Mouse (Mus musculus) limb, embryonic 13.5 days (tissue): ENCODE results near the gene Klrb1a. TPM values are rescaled to one million over a fixed set of nuclear protein-coding genes. Genes with fewer than 3 reads are reported as not detected.

Source experiments
- ATAC-seq: fragments of 200-750 bp; cut with Nextera tagmentation; 2 replicates; pipeline ENCODE4 v1.8.0; 2017; ENCODE audit warnings: low read depth, moderate number of reproducible peaks, moderate TSS enrichment; ENCODE audit not compliant: low FRiP score
- H3K27ac ChIP-seq: fragments of 300-500 bp; sonication (generic); 2 replicates; pipeline ENCODE4 v1.5.1; 2015; ENCODE audit warnings: inconsistent platforms, mild to moderate bottlenecking, moderate library complexity
- H3K27me3 ChIP-seq: fragments of 300-500 bp; sonication (generic); 2 replicates; pipeline ENCODE4 v1.6.1; 2015; ENCODE audit warnings: mild to moderate bottlenecking, inconsistent platforms
- H3K36me3 ChIP-seq: fragments of 300-500 bp; sonication (generic); 2 replicates; pipeline ENCODE4 v1.6.1; 2015; ENCODE audit warnings: inconsistent platforms, mild to moderate bottlenecking, moderate library complexity
- H3K4me1 ChIP-seq: fragments of 300-500 bp; sonication (generic); 2 replicates; pipeline ENCODE4 v1.6.1; 2015; ENCODE audit warnings: inconsistent platforms
- H3K4me2 ChIP-seq: fragments of 300-500 bp; sonication (generic); replicated peaks from 2 replicates; pipeline ENCODE4 v1.6.1; 2015; ENCODE audit warnings: inconsistent platforms, mild to moderate bottlenecking, moderate library complexity
- H3K4me3 ChIP-seq: fragments of 300-500 bp; sonication (generic); 2 replicates; pipeline ENCODE4 v1.5.1; 2015; ENCODE audit warnings: moderate library complexity, mild to moderate bottlenecking, inconsistent platforms
- H3K9ac ChIP-seq: fragments of 300-500 bp; sonication (generic); 2 replicates; pipeline ENCODE4 v1.6.1; 2015; ENCODE audit warnings: mild to moderate bottlenecking, inconsistent platforms
- H3K9me3 ChIP-seq: fragments of 300-500 bp; sonication (generic); 2 replicates; pipeline ENCODE4 v1.6.1; 2016; ENCODE audit warnings: inconsistent platforms
- WGBS: fragments of 180-500 bp; shearing (Covaris S2); methylation state at CpG from one replicate; pipeline ENCODE4 v1.1.7; 2015; 5-methylcytosine and 5-hydroxymethylcytosine counted together
- polyA plus RNA-seq: library from polyadenylated mRNA; unstranded; fragments of >200 nt; fragmentation: Nextera tagmentation; extraction: Ambion mirVana; gene quantifications from 2 replicates; pipeline ENCODE4 v1.2.1, GENCODE M21; 2015

The Klrb1a gene
- polyA plus RNA-seq, 1 experiment from 2014 or later = not detected

DNA sequence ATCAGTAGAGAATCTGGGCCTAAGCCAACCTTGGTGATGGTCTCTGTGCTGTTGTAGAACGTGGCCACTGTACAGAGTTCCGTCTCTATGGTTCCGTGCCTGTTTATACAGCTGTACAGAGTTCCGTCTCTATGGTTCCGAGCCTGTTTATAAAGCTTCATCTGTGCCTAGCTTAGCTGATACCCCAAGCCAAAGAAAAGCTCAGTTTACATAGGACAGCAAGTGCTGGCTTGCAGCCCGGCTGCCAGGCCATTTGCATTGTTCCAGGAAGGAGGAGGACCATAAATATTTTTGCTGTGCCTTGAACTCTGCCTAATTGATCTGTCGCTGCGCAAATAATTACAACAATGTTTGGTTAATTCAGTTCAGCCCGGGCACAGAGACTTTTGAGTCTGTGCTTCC lies 26.2 kb downstream of the Klrb1a start:
- WGBS = 6% methylated on average over 9 of the region's 9 CpGs
- Histone ChIP-seq H3K4me3 (peak overlapping the region; percentile 34), H3K9me3 (no peaks in the 10 kb centered on the region), H3K4me1 (0 out of 2 replicates have a peak, but pooled peaks cover 1% of the 10 kb centered on the region), H3K27me3 (no peaks in the 10 kb centered on the region), H3K9ac (peak overlapping the region; percentile 43), H3K4me2 (peak overlapping the region; percentile 61), H3K27ac (peak overlapping the region; percentile 33; the same call in 1 of the 2 replicates), H3K36me3 (no peaks in the 10 kb centered on the region)
- peak; percentile 96 for ATAC-seq

DNA sequence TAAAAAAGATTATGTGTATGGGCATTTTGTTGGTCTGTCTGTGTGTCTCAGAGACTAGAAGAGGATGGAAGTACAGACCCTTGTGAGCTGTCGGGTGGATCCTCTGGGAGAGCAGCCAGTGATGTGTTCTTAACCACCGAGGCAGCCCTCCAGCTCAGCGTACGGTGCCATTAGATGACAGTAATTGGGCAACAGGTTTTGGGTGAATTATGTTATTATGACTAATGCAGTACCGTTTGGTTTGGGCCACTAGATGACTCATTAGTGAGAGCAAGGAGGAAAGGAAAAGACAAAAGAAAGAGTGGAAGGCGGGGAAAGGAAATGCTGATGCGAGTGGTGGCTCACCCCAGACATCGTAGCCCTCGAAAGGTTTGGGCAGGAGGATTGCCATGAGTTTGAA lies 28.7 kb downstream of the Klrb1a start:
- Histone ChIP-seq H3K36me3 (no peaks in the 10 kb centered on the region), H3K4me1 (no peaks in the 10 kb centered on the region), H3K4me2 (no peak overlapping the region), H3K27ac (no peak overlapping the region), H3K4me3 (no peak overlapping the region), H3K9ac (no peak overlapping the region), H3K9me3 (no peaks in the 10 kb centered on the region), H3K27me3 (no peaks in the 10 kb centered on the region)
- 86% methylated on average over 9 of the region's 9 CpGs for WGBS
- no peak for ATAC-seq

DNA sequence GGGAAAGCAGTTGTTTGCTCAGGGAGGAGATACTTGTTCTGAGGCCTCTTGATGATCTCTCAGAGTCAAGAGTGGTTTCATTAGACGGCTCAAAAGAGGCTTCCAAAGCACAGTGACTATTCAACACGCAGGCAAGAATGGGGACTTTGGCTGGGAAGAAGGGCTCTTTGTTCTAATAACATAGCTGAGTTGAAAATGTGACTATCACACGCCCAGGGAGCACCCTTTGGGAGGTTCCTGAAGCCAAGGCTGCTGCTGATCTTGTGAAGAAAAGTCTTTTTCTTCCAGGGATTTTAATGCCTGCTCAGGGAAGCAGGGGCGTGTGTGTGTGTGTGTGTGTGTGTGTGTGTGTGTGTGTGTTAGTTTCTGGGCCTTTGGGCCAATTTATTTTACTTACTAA lies 33.9 kb downstream of the Klrb1a start:
- Histone ChIP-seq H3K9me3 (no peaks in the 10 kb centered on the region), H3K4me3 (no peak overlapping the region), H3K27ac (no peak overlapping the region; the same call in 1 of the 2 replicates), H3K4me2 (no peak overlapping the region), H3K4me1 (no peaks in the 10 kb centered on the region), H3K27me3 (no peaks in the 10 kb centered on the region), H3K36me3 (no peaks in the 10 kb centered on the region), H3K9ac (no peak overlapping the region)
- WGBS = 63% methylated on average over 4 of the region's 4 CpGs
- ATAC-seq = no peak

DNA sequence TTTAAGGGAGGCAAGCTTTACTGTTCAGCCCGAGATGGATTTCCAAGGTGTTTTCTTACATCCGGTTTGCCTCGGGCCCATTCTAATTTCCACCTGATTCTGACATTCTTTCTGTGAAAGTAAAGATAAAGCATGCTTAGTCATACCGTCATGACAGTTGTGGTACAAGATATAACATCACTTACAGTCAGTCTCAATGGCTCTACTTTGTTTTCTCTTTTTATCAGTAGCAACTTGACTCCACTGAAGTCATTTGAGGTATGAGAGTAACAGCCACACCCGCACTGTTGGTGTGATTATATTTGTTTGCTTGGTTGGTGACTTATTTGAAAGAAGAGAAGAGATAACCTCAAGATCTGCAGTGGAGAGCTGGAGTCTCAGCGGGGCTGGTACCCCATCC lies 35.7 kb downstream of the Klrb1a start:
- Histone ChIP-seq H3K27me3 (no peaks in the 10 kb centered on the region), H3K36me3 (no peaks in the 10 kb centered on the region), H3K9me3 (no peaks in the 10 kb centered on the region), H3K4me2 (no peak overlapping the region), H3K27ac (no peak overlapping the region), H3K4me1 (no peaks in the 10 kb centered on the region), H3K9ac (no peak overlapping the region), H3K4me3 (no peak overlapping the region)
- WGBS = 81% methylated on average over 6 of the region's 6 CpGs
- ATAC-seq = no peak

DNA sequence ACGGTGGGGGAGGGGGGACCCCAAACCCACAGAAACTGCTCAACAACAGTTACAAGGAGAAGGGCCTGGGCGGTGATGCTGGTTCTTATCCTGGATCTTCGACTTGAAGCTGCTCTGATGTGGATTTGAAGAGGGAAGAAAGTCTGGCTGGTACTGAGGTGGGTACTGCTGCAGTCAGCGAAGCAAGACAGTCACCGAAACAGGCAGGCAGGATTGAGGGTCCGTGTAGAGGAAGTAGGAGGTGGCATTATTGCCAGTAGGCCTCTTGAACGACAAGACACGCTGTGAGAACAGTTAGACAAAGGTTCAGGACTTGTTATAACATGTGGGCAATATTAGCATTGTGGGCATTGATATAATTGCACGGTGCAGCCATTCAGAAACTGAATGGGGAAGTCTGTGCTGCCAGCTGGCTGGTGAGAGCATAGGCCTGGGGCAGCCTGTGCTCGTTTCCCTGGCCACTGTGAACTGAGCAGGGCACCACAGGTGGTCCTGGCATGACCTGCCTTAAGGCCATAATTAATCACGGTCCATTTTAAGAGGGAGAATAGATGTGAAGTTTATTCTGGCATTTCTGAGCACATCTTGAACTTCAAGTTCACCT lies 37.6 kb downstream of the Klrb1a start:
- H3K9me3 ChIP-seq = no peaks in the 10 kb centered on the region
- no peak overlapping the region for H3K27ac ChIP-seq
- H3K4me1 ChIP-seq = no peaks in the 10 kb centered on the region
- H3K36me3 ChIP-seq = no peaks in the 10 kb centered on the region
- 69% methylated on average over 11 of the region's 11 CpGs for whole genome bisulfite sequencing
- no peak overlapping the region for H3K4me3 ChIP-seq
- ATAC-seq = no peak
- H3K27me3 ChIP-seq = no peaks in the 10 kb centered on the region
- H3K9ac ChIP-seq = no peak overlapping the region
- no peak overlapping the region for H3K4me2 ChIP-seq

DNA sequence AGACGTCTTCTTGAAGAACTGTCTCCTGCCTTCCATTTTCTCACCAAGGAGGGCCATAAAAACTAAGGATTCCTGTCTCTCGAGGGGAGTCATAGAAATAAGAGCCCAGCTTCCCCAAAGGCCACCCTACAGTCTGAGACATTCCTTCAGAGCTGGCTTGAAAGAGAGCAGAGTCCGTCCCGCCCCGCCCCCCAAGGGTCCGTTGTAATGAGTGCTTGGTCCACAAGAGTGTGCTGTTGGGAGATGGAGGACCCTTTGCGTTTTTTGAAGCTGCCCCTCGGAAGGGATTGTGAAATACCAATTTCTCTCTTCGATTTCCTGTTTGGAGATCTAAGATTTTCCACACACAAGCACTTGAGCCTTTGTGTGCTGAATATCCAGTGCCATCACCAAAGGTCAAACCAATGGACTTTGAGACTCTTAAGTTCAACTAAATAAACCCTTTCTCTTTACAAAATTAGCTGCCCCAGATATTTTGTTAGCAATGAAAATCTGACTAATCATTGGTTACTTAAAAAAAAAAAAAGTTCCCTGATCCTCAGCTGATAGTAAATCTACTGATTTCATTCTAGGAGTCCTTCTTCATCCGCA lies 39.2 kb downstream of the Klrb1a start:
- no peak overlapping the region for H3K9ac ChIP-seq
- no peaks in the 10 kb centered on the region for H3K9me3 ChIP-seq
- no peak overlapping the region for H3K27ac ChIP-seq
- 23% methylated on average over 10 of the region's 10 CpGs for WGBS
- no peak for ATAC-seq
- H3K4me2 ChIP-seq = no peak overlapping the region
- H3K4me1 ChIP-seq = no peaks in the 10 kb centered on the region
- H3K4me3 ChIP-seq = no peak overlapping the region
- no peaks in the 10 kb centered on the region for H3K36me3 ChIP-seq
- no peaks in the 10 kb centered on the region for H3K27me3 ChIP-seq

DNA sequence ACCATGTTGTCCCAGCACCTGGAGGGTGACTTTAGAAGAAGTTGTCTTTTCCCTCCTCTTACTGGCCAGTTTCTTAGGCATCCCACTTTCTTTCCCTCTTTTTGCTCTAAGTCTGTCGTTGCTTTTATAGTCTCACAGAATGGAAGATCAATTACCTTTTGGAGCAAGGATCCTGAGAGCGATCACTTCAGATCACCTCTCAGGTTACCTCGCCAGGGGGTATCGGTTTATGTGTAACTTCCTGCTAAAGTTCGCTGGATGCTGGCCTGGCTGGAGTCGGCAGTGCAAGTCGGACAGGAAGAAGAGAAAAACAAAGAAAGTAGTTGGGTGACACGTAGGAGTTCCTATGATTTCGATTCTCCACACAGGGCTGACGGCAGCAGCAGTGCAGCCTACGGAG lies 41.8 kb downstream of the Klrb1a start, which contains the start of gene A2ml1:
Gene A2ml1 (minus strand): TSS at position 101 of the 400 bp plus-strand sequence.
- Histone ChIP-seq H3K4me2 (no peak within 1 kb of the TSS), H3K36me3 (no peaks in the 10 kb centered on the region), H3K9ac (no peak within 1 kb of the TSS), H3K4me3 (no peak within 1 kb of the TSS), H3K4me1 (no peaks in the 10 kb centered on the region), H3K27ac (no peak within 1 kb of the TSS), H3K27me3 (no peaks in the 10 kb centered on the region), H3K9me3 (no peaks in the 10 kb centered on the region)
- 57% methylated on average over 11 of the region's 11 CpGs for WGBS
- ATAC-seq = no peak

DNA sequence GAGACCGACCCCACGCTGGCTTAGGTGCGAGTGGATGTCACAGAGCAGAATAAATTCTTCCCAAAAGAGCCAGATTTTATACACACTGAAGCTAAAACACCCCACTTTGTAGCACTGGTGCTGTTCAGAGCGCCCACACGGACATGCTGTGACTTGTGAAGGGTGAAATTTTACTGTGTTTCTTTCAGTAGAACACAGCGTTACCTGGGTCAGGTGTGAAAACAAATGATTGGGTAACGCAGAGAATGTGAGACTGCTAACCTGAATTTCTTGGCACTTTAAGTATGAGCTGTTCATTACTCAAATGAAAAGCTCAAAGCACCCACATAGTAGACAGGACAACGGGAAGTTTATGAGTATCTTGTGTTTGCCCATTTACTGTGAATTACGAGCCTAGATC lies 46.0 kb downstream of the Klrb1a start:
- H3K4me1 ChIP-seq = no peaks in the 10 kb centered on the region
- H3K9me3 ChIP-seq = no peaks in the 10 kb centered on the region
- no peak overlapping the region for H3K4me2 ChIP-seq
- no peak for ATAC-seq
- H3K27me3 ChIP-seq = no peaks in the 10 kb centered on the region
- no peaks in the 10 kb centered on the region for H3K36me3 ChIP-seq
- WGBS = 68% methylated on average over 9 of the region's 9 CpGs
- no peak overlapping the region for H3K9ac ChIP-seq
- H3K4me3 ChIP-seq = no peak overlapping the region
- H3K27ac ChIP-seq = no peak overlapping the region

DNA sequence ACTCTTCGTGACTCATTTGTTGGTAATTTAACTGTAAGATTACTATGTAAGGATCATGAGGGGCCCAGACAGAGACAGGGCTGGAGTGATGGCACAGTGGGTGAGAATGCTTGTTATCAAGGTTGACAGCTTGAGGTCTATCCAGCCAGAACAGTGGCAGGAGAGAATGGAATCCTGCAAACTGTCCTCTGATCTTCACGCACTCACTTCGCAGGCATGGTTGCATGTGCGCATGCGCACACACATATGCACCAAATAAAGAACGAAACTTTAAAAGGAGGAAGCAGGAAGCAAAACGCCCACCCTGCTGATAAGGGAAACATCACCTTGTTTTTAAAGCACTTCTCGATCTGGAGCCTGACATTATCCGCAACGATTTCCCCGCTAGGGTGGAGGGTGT lies 56.7 kb downstream of the Klrb1a start:
- no peaks in the 10 kb centered on the region for H3K9me3 ChIP-seq
- WGBS = 95% methylated on average over 11 of the region's 11 CpGs
- H3K4me1 ChIP-seq = no peaks in the 10 kb centered on the region
- no peak overlapping the region for H3K4me3 ChIP-seq
- no peak for ATAC-seq
- H3K9ac ChIP-seq = no peak overlapping the region
- H3K36me3 ChIP-seq = no peaks in the 10 kb centered on the region
- H3K27ac ChIP-seq = no peak overlapping the region
- H3K27me3 ChIP-seq = no peaks in the 10 kb centered on the region
- no peak overlapping the region for H3K4me2 ChIP-seq

Other genes with a start within 250 kb of the Klrb1a start
- gene Tex52, start 248.1 kb downstream of the Klrb1a start, polyA plus RNA-seq = 0.34 and 0.49 TPM in 2 replicates
- not detected in 2 replicates for gene Gm44596, start 248.0 kb downstream of the Klrb1a start, polyA plus RNA-seq
- gene Nrip2, start 224.2 kb downstream of the Klrb1a start, polyA plus RNA-seq = 5.9 and 6.9 TPM in 2 replicates
- gene Itfg2, start 198.6 kb downstream of the Klrb1a start, polyA plus RNA-seq = 41.1 and 41.3 TPM in 2 replicates
- gene Fkbp4, start 184.9 kb downstream of the Klrb1a start, polyA plus RNA-seq = 434 and 451 TPM in 2 replicates
- 0.33 TPM in 1 of 2 replicates, not detected in the other for gene Pzp, start 96.8 kb downstream of the Klrb1a start, polyA plus RNA-seq
- gene A2ml1, start 41.9 kb downstream of the Klrb1a start, polyA plus RNA-seq = not detected in 2 replicates
- not detected in 2 replicates for gene Clec2h, start 38.9 kb upstream of the Klrb1a start, polyA plus RNA-seq
- not detected in 2 replicates for gene Klrb1, start 99.5 kb upstream of the Klrb1a start, polyA plus RNA-seq
- gene Klrb1c, start 165.7 kb upstream of the Klrb1a start, polyA plus RNA-seq = 0.15 TPM in 1 of 2 replicates, not detected in the other
- gene Gm44511, start 202.8 kb upstream of the Klrb1a start, polyA plus RNA-seq = not detected in 2 replicates
- gene Klrb1b, start 202.8 kb upstream of the Klrb1a start, polyA plus RNA-seq = not detected in 2 replicates